Mouse (Mus musculus) MEL (cell line): Measurements from ENCODE around the gene Odf4.

Experiments used
- CHD1 ChIP-seq: IDR thresholded peaks from 2 replicates; pipeline ENCODE4 v1.6.1; 2012; ENCODE audit warnings: low read depth, mild to moderate bottlenecking, inconsistent platforms, low read length, improper control_type of control experiment
- CHD2 ChIP-seq: IDR thresholded peaks from 2 replicates; pipeline ENCODE4 v1.6.1; 2011; ENCODE audit warnings: low read length, improper control_type of control experiment
- CTCF ChIP-seq, 3 experiments: IDR thresholded peaks in 2 of 3; conservative IDR thresholded peaks in 1 of 3; 2 replicates each; pipeline ENCODE4 v1.5.1; 2011 to 2012; ENCODE audit warnings: low read length in 3 of 3, low read depth in 2 of 3, mild to moderate bottlenecking in 2 of 3, improper control_type of control experiment in 1 of 3, inconsistent platforms in 1 of 3, mixed read lengths in 1 of 3, moderate library complexity in 1 of 3; ENCODE audit not compliant: control insufficient read depth in 1 of 3, insufficient read depth in 1 of 3, poor library complexity in 1 of 3, severe bottlenecking in 1 of 3
- KAT2A ChIP-seq: conservative IDR thresholded peaks from 2 replicates; pipeline ENCODE4 v1.6.1; 2012; ENCODE audit warnings: low read depth, low read length, improper control_type of control experiment, inconsistent platforms
- MAX ChIP-seq: IDR thresholded peaks from 2 replicates; pipeline ENCODE4 v1.6.1; 2011; ENCODE audit warnings: low read length, improper control_type of control experiment
- MXI1 ChIP-seq: IDR thresholded peaks from 2 replicates; pipeline ENCODE4 v1.6.1; 2011; ENCODE audit warnings: mild to moderate bottlenecking, low read depth, low read length, improper control_type of control experiment
- POLR2A ChIP-seq, 2 experiments: IDR thresholded peaks; 2 replicates each; pipeline ENCODE4 v1.6.1; 2011 to 2012; ENCODE audit warnings: low read length in 2 of 2, mild to moderate bottlenecking in 2 of 2, control low read depth in 1 of 2, improper control_type of control experiment in 1 of 2, low read depth in 1 of 2, moderate library complexity in 1 of 2; ENCODE audit not compliant: control insufficient read depth in 1 of 2, insufficient read depth in 1 of 2, poor library complexity in 1 of 2
- USF1 ChIP-seq: IDR thresholded peaks from 2 replicates; pipeline ENCODE4 v1.6.1; 2014; ENCODE audit warnings: low read depth, mild to moderate bottlenecking, inconsistent platforms, low read length, improper control_type of control experiment, moderate library complexity
- ZC3H11A ChIP-seq: IDR thresholded peaks from 2 replicates; pipeline ENCODE4 v1.6.1; 2012; ENCODE audit warnings: low read depth, mild to moderate bottlenecking, inconsistent platforms, low read length, improper control_type of control experiment

DNA sequence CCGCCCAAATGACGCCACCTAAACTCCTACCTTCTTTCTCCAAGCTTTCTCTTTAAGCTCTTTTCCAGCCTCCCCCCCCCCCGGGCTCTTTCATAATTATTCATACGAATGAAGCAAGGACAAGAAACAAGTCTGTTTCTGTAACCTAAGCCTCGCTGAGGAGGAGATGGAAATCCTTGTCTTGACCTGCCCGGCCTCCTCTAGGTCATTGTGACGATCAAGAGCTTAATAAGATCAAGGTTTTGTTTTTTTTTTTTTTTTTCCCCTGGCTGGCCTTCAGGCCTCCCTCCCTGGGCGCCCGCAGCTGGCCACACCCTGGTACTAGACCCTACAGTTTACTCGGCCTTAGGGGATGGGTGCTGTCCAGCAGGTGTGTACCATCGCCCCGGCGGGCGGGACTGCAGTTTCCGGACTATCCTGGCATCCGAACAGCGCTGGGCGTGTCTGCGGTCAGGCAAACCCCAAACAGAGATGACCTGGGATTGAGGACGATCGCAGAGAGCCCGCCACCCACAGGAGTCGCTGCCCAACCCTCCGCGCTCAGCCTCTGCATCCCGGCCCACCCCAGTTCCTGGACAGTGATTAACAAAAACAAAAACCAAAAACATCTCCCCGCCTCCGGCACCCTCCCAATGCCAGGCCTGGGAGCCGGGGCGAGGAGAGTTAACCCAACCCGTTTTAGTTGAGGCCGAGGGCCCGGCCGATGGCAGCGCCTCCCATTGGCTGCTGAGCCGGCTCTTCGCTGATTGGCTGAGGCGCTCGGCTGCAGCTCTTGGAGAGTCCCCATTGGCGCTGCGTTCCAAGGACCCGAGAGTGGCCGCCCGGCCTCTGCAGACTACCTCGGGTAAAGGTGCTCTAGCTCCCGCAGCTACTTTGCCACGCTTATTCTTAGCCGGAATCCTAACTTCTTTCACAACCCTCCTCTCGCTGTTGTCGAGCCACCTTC, 40.7 kb upstream of the Odf4 start, which contains the start of gene Slc25a35:
- TF ChIP-seq CHD2: no peak
- TF ChIP-seq KAT2A: no peak
- peak; percentile 87 for TF ChIP-seq MXI1
- TF ChIP-seq CHD1: 0 out of 2 replicates have a peak, but pooled peaks have one; percentile 0
- TF ChIP-seq CTCF (IDR thresholded peaks at IDR 0.05 in 2 of 3, conservative IDR thresholded peaks at IDR 0.05 in 1 of 3; ENCODE audit: control insufficient read depth in 1 of 3, insufficient read depth in 1 of 3, low read depth in 2 of 3, low read length in 3 of 3, poor library complexity in 1 of 3, severe bottlenecking in 1 of 3): no peak; a peak in 1 of 6 replicates
- TF ChIP-seq ZC3H11A: no peak
- TF ChIP-seq USF1: no peak
- peak; percentile 70 for TF ChIP-seq MAX
- peak in 1 of 2 experiments; percentile 75; a peak in 2 of 4 replicates for TF ChIP-seq POLR2A (IDR thresholded peaks at IDR 0.05; ENCODE audit: control insufficient read depth in 1 of 2, insufficient read depth in 1 of 2, low read depth in 1 of 2, low read length in 2 of 2, poor library complexity in 1 of 2)
